Mouse (Mus musculus) olfactory bulb, adult 2 months (tissue): ENCODE data around the gene Tspan3. TPM values are rescaled to one million over a fixed set of nuclear protein-coding genes. Genes with fewer than 3 reads are reported as not detected.

Experiments
- H3K27ac ChIP-seq: fragments of 200-500 bp; 2 replicates; pipeline ENCODE4 v1.5.1; 2012; ENCODE audit warnings: low read depth, low read length; ENCODE audit not compliant: insufficient read depth
- H3K4me1 ChIP-seq: fragments of 200-500 bp; 2 replicates; pipeline ENCODE4 v1.6.1; 2012; ENCODE audit warnings: low read length; ENCODE audit not compliant: control insufficient read depth, insufficient read depth
- H3K4me3 ChIP-seq: fragments of 200-500 bp; 2 replicates; pipeline ENCODE4 v1.5.1; 2012; ENCODE audit warnings: mild to moderate bottlenecking, low read depth, low read length, moderate library complexity; ENCODE audit not compliant: insufficient read depth
- CTCF ChIP-seq: fragments of 200-500 bp; IDR thresholded peaks from 2 replicates; pipeline ENCODE4 v1.5.1; 2012; ENCODE audit warnings: low read depth, mild to moderate bottlenecking, low read length, moderate library complexity; ENCODE audit not compliant: insufficient read depth
- POLR2A ChIP-seq: fragments of 200-500 bp; IDR thresholded peaks from 2 replicates; pipeline ENCODE4 v1.6.1; 2012; ENCODE audit warnings: mild to moderate bottlenecking, low read depth, low read length, moderate library complexity; ENCODE audit not compliant: insufficient read depth
- WGBS: fragments of 180-500 bp; shearing (Covaris S2); methylation state at CpG from one replicate; pipeline ENCODE4 v1.1.7; 2018; 5-methylcytosine and 5-hydroxymethylcytosine counted together
- polyA plus RNA-seq: library from polyadenylated mRNA; stranded (reverse); fragments of >200 nt; gene quantifications from 2 replicates; pipeline ENCODE4 v1.2.4, GENCODE M21; 2012; ENCODE audit warnings: low replicate concordance; ENCODE audit not compliant: missing spikeins, insufficient read depth, insufficient read length

The Tspan3 gene
- polyA plus RNA-seq, 1 experiment, result not detected

DNA sequence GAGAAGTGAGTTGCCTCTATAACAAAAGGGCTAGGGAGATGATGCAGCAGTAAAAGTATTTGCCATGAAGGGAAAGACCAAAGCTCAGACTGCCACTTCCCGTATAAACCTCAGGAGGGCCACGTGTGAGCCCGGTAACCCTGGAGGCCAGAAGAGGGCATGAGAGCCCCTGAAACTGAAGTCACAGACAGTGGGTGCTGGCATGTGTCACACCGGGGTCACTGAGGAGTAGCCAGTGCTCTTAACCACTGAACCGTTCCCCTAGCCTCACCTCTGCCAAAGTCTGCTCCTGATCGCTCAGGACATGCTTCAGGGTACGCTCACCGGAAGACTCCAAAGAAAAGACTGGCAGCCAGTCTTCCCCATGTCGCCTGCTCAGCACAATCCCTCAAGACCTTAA, 23.5 kb downstream of the Tspan3 start:
- no peak overlapping the region for H3K27ac ChIP-seq
- TF ChIP-seq CTCF, result no peak
- no peak for TF ChIP-seq POLR2A
- 90% methylated on average over 9 of the region's 9 CpGs for WGBS
- 0 out of 2 replicates have a peak, but pooled peaks cover 2% of the 10 kb centered on the region for H3K4me1 ChIP-seq
- no peak overlapping the region for H3K4me3 ChIP-seq

DNA sequence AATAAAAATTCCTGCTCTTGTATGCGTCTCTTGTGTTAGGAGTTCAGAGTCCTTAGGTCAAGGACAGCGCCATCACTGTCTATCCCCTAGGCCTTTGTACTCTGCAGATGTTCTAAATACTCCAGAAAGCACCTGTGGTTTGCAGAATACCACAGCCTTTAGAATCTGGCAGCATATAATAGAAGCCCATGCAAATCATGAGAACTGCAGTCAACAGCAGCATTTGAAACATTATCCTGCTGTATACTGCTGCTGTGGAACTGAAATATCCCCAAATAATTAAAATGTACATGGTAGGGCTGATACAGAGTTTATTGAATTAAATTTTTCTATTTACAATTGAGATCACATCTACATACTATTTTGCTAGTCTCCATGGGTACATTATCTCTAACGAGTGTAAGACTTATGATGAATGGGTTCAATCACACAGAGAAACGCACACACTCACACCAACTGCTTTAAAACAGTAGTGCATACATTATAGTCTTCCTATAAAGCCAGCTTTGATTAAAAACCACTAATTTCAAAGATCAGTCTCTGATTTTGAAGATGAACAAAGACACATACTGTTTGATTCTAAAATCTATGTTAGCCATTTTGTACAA, 29.6 kb downstream of the Tspan3 start:
- no peak for TF ChIP-seq CTCF
- no peak for TF ChIP-seq POLR2A
- H3K4me1 ChIP-seq, result peaks cover 6% of the 10 kb centered on the region; the same call in 1 of the 2 replicates
- no peak overlapping the region for H3K4me3 ChIP-seq
- no peak overlapping the region for H3K27ac ChIP-seq
- 89% methylated on average over 4 of the region's 4 CpGs for WGBS

DNA sequence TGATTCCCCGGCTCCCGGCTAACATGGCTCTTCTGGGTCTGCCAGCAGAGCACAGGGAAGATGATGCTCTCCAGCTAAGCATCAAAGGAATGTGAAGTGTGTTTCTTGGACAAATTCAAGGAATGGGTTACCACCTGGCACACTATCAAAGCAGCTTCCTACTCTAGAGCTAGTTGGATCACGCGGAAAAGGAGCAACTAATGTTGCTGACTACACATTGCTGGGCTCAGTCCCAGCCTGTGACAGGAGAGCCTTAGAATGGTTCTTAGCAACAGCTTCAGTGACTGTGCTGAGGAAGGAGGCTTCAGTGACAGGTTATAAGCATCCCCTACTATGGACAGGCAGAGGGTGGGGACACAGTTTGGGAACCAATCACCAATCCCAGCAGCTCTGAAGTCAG, 30.7 kb downstream of the Tspan3 start:
- Histone ChIP-seq H3K4me1 (peaks cover 6% of the 10 kb centered on the region; the same call in 1 of the 2 replicates), H3K27ac (no peak overlapping the region), H3K4me3 (no peak overlapping the region)
- 63% methylated on average over 4 of the region's 4 CpGs for WGBS
- TF ChIP-seq CTCF, result no peak
- no peak for TF ChIP-seq POLR2A

DNA sequence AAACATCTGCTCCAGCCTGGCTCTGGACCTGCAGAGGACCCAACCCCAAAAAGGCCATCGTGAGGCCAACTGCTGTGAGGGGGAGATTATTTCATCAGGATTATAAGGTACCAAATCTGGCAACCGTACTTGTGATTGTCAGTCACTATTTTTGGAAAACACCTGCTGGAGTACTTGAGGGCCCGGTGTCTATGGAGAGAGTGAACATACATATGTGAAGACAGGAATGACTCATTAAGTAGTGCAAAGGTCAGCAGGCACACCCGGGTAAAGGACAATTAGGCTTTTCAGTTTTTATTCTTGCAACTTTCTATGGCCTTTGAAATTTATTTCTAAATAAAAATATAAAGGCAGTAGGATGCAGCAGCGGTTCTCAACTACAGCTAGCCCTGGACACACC, 31.3 kb downstream of the Tspan3 start:
- TF ChIP-seq CTCF, result no peak
- TF ChIP-seq POLR2A, result no peak
- 63% methylated on average over 5 of the region's 5 CpGs for WGBS
- H3K27ac ChIP-seq, result no peak overlapping the region
- peaks cover 11% of the 10 kb centered on the region for H3K4me1 ChIP-seq
- H3K4me3 ChIP-seq, result no peak overlapping the region

DNA sequence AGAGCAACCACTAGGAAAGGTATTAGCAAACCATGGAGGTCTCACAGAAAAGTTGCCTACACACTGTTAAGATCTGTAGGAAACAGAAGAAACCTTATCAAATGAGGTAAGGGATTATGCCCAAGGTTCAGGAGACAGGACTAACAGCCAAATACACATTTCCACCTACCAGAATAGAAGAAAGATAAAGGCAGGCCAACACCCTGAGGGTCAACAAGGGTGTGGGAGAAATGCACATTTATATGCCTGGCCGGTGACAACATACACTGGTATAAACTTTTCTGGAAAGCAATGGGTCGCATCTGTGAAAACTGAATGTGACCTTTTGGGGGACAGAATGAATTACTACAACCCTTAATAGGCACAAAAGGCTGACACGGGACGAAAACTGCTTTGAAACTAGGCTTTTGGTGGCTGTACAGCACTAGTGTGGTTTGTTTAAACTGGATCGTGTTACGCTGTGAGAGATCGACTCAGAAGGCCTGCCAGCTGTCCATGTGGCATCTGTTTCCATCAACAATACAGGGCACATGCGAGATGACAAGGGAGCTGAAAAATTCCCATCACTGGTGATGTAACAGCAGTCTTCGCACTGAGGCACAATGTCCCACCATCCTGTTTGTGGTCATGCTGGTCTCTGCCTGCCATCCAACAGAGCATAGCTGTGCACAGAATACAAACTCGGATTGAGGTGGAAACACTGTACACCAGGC, 33.3 kb downstream of the Tspan3 start:
- Histone ChIP-seq H3K27ac (no peak overlapping the region), H3K4me1 (peaks cover 20% of the 10 kb centered on the region), H3K4me3 (no peak overlapping the region)
- no peak for TF ChIP-seq POLR2A
- no peak for TF ChIP-seq CTCF
- 83% methylated on average over 10 of the region's 10 CpGs for WGBS

DNA sequence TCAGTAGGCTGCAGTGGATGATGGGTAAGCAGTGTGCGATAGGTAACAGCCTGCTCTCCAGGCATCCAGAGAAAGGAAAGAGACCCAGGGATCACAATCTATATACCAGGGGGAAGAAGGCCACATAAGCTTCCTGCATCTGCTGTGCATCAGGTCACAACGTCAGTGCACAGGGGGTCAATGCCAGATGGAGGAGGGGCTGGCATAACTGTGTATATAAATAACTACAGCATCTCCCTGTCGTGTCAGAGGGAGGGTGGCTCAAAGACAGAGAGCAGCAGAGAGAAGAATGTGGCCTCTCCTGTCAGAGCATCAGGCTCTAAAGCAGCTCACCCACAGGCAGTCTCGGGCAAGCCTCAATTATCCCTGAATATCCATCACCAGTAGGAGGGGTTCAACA, 34.7 kb downstream of the Tspan3 start:
- no peak overlapping the region for H3K4me3 ChIP-seq
- H3K27ac ChIP-seq, result no peak overlapping the region
- 48% methylated on average over 4 of the region's 4 CpGs for WGBS
- peaks cover 18% of the 10 kb centered on the region for H3K4me1 ChIP-seq
- no peak for TF ChIP-seq POLR2A
- no peak for TF ChIP-seq CTCF

DNA sequence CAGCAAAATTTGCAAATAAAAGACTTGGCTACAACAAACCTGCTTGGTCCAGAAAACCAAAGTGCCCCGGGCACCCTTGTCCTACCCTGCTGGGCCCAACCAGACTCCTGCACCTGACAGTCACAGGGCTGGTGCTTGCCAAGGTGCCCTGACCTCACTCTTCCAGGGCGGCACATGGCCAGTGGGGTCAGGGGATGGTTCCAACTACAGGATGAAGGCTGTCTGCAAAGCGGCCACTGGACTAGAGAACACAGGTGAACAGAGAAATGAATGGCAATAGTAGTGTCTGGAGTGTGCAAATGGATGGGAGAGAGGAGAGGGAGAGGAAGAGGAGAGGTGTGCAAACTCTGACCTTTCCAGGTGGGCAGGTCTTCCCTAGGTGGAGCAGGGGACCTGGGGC, 35.3 kb downstream of the Tspan3 start:
- H3K27ac ChIP-seq, result no peak overlapping the region
- no peak overlapping the region for H3K4me3 ChIP-seq
- WGBS, result 85% methylated on average over 3 of the region's 3 CpGs
- peaks cover 18% of the 10 kb centered on the region for H3K4me1 ChIP-seq
- no peak for TF ChIP-seq CTCF
- no peak for TF ChIP-seq POLR2A

DNA sequence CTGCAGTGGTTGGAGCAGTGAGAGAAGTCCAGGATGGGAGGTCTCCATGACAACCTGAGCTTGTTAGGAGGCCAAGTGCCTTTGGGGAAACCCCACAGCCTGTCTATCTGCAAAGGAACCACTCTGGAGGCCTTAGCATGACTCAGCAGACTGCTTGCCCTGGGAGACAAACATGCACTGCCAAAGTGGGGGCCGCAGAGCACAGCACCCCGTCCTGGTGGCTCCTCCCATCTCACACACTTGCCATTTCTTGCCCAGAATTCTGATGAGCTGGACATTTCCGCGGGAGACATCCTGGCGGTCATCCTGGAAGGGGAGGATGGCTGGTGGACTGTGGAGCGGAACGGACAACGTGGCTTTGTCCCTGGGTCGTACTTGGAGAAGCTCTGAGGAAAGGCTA, 36.9 kb downstream of the Tspan3 start:
- Histone ChIP-seq H3K4me1 (peaks cover 21% of the 10 kb centered on the region), H3K27ac (no peak overlapping the region), H3K4me3 (no peak overlapping the region)
- TF ChIP-seq CTCF (no peak), POLR2A (no peak)
- WGBS, result 57% methylated on average over 9 of the region's 9 CpGs

DNA sequence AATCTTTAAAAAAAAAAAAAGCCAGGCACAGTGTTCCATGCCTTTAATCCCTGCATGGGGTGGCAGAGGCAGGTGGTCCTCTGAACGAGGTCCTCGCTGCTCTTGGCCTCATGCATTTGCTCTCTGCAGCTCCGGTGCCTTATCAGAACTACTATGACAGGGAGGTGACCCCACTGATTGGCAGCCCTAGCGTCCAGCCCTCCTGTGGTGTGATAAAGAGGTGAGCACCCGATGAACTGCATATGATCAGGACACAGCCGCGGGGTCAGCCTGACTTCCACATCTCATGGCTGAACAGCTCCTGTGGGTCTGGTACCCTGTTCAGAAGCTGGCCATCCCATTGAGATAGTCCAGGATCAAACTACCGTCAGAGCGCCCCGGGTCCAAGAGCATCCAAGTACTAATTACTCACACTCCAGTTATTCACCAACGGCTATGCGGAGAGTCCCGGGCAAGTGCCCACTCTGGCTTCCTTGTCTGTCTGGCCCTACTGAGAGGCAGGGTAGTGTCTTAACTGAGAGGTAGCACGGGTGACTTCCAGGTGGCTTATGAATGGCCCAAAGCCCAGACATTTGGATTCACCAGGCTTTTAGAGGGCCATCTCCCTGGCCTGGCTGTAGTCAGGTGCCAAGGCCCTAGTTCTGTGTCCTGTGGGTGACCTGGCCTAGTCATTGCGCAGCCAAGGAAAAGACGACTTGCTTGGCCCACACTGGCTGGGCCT, 38.7 kb downstream of the Tspan3 start:
- TF ChIP-seq CTCF, result no peak
- TF ChIP-seq POLR2A, result no peak
- no peak overlapping the region for H3K27ac ChIP-seq
- H3K4me3 ChIP-seq, result no peak overlapping the region
- peaks cover 27% of the 10 kb centered on the region for H3K4me1 ChIP-seq
- 87% methylated on average over 16 of the region's 16 CpGs for WGBS
